Mouse (Mus musculus) liver, adult 2 months (tissue): ENCODE measurements at regions not wholly inside any gene's neighbourhood (a gene's known extent, or its start where the extent isn't known, plus 50 kb on each side); places are given as distances from the start of the nearest gene placed in this dataset.

ENCODE experiments used
- DNase-seq: peaks from one replicate; pipeline ENCODE4 v3.0.0-alpha.2; 2011; ENCODE audit warnings: low read depth, low spot score; ENCODE audit errors: extremely low read depth
- H3K27ac ChIP-seq: fragments of 200-500 bp; replicated peaks from 2 replicates; pipeline ENCODE4 v1.5.1; 2012; ENCODE audit warnings: low read depth, mild to moderate bottlenecking, control low read depth, inconsistent platforms, low read length; ENCODE audit not compliant: insufficient read depth
- H3K27me3 ChIP-seq: fragments of 200-500 bp; 2 replicates; pipeline ENCODE4 v1.6.1; 2012; ENCODE audit warnings: mild to moderate bottlenecking, moderate library complexity, low read length, inconsistent platforms; ENCODE audit not compliant: control insufficient read depth, insufficient read depth
- H3K36me3 ChIP-seq: fragments of 200-500 bp; 2 replicates; pipeline ENCODE4 v1.6.1; 2012; ENCODE audit warnings: low read length, inconsistent platforms; ENCODE audit not compliant: control insufficient read depth, insufficient read depth
- H3K4me1 ChIP-seq: fragments of 200-500 bp; 2 replicates; pipeline ENCODE4 v1.6.1; 2011; ENCODE audit warnings: low read length; ENCODE audit not compliant: control insufficient read depth, insufficient read depth
- H3K4me3 ChIP-seq: fragments of 200-500 bp; 2 replicates; pipeline ENCODE4 v1.5.1; 2011; ENCODE audit warnings: low read depth, mild to moderate bottlenecking, control low read depth, low read length, moderate library complexity; ENCODE audit not compliant: insufficient read depth
- H3K79me2 ChIP-seq: fragments of 200-500 bp; 2 replicates; pipeline ENCODE4 v1.6.1; 2012; ENCODE audit warnings: inconsistent platforms, mild to moderate bottlenecking, low read length, moderate library complexity; ENCODE audit not compliant: control insufficient read depth, insufficient read depth
- H3K9ac ChIP-seq: fragments of 200-500 bp; 2 replicates; pipeline ENCODE4 v1.6.1; 2012; ENCODE audit warnings: low read depth, mild to moderate bottlenecking, control low read depth, inconsistent platforms, low read length
- CTCF ChIP-seq: fragments of 200-500 bp; IDR thresholded peaks from 2 replicates; pipeline ENCODE4 v1.5.1; 2011; ENCODE audit warnings: low read depth, low read length, control low read depth
- POLR2A ChIP-seq: fragments of 200-500 bp; IDR thresholded peaks from 2 replicates; pipeline ENCODE4 v1.6.1; 2011; ENCODE audit warnings: low read length, control low read depth; ENCODE audit not compliant: insufficient read depth; ENCODE audit errors: extremely low read depth
- WGBS: fragments of 180-500 bp; shearing (Covaris S2); methylation state at CpG from one replicate; pipeline ENCODE4 v1.1.7; 2018; 5-methylcytosine and 5-hydroxymethylcytosine counted together

DNA sequence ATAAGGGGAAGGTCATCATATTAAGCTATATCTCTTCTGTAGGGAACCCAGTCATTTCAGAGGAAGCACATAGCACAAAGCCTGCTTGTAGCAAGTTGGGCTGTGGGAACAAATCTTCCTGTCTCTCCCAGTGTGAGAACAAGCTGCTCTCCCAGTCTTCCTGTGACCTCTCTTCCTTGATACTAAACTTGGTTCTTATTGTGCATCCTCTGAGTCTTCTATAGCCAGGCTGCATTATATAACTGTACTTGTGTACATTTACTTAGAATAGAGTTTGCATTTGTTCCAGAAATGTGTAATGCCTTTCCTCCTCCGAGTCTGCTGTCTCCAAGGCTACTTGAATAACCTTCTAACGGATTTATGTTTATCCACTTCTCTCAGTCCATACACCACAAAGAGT, 1021.7 kb downstream of the Brinp1 start:
- H3K27ac ChIP-seq, result no peak overlapping the region
- H3K36me3 ChIP-seq, result no peaks in the 10 kb centered on the region
- no peaks in the 10 kb centered on the region for H3K79me2 ChIP-seq
- DNase-seq, result no peak
- no peak overlapping the region for H3K9ac ChIP-seq
- WGBS, result 63% methylated on average over 2 of the region's 2 CpGs
- H3K27me3 ChIP-seq, result no peaks in the 10 kb centered on the region
- TF ChIP-seq CTCF, result no peak
- no peak for TF ChIP-seq POLR2A
- no peaks in the 10 kb centered on the region for H3K4me1 ChIP-seq
- H3K4me3 ChIP-seq, result no peak overlapping the region

DNA sequence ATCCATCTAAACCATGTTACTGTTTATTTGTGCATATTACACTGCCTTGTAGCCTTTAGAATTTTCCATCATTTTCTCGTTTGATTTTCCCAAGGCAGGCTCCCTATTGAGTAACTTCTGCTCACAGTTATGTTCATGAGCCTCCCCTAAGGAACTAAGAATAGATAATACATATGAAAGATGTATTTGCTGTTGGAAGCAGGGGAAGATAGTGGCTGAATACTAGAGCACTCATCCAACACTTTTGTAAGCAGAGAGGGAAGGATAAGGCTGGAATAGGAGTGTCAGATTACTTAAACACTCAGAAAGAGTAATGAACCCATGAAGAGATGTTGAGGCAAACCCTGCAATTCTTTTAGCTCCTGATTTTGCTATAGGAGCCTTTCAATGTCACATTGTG, 1055.1 kb downstream of the Brinp1 start:
- H3K27ac ChIP-seq, result no peak overlapping the region
- H3K79me2 ChIP-seq, result no peaks in the 10 kb centered on the region
- H3K36me3 ChIP-seq, result no peaks in the 10 kb centered on the region
- no peaks in the 10 kb centered on the region for H3K27me3 ChIP-seq
- WGBS, result 56% methylated on average over 1 of the region's 1 CpGs
- TF ChIP-seq POLR2A (no peak), CTCF (no peak)
- no peak for DNase-seq
- H3K9ac ChIP-seq, result no peak overlapping the region
- H3K4me1 ChIP-seq, result no peaks in the 10 kb centered on the region
- H3K4me3 ChIP-seq, result no peak overlapping the region

DNA sequence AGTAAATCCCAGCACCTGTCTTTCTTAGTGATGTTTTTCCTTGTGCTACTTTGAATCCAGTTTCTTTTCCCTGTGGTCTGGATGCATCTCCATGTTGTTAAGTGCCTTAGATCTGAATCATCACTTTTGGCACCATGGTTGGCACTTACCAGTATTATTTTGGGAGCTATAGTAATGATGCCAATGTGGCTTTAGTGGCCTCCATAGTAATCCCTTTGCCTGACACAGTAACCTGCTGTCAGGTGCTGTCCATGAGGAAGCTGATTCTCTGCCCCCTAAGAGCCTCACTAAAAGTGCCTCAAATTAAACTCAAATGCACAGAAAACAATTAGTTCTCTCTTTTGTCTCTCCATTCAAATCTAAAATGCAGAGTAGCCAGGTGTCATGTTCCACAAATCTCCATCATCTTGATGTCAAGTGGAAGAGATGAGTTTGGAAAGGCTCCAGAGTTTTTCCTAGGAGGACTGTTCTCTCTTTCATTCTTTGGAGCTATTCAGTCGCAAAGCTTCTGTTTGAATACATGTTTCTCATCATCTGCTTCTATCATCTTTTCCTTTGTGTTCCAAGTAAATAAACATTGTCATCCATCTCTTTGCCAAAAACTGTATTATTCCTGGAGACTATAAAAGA, 1062.1 kb downstream of the Brinp1 start:
- Histone ChIP-seq H3K9ac (no peak overlapping the region), H3K27me3 (no peaks in the 10 kb centered on the region), H3K79me2 (no peaks in the 10 kb centered on the region), H3K27ac (no peak overlapping the region), H3K4me3 (no peak overlapping the region), H3K36me3 (no peaks in the 10 kb centered on the region), H3K4me1 (no peaks in the 10 kb centered on the region)
- WGBS, result 70% methylated on average over 1 of the region's 1 CpGs
- no peak for DNase-seq
- TF ChIP-seq CTCF, result no peak
- no peak for TF ChIP-seq POLR2A

DNA sequence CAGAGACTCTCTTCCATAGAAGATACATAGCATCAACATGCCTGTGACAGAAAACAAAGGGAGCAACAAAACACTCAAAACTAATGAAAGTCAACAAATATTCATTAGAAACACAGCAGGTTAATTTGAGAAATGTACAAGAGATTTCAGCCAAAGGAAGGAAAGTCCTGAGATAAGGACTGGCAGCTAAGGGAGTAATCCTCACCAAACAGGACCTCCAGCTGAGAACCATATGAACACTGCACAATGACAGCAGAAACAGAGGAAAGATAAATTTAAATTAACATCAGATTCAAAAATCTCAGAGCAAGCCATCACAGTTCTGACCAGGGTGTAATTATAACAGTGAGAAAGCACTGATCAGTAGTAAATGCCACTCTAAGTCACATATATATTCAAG, 1060.6 kb downstream of the Tlr4 start:
- no peak for DNase-seq
- Histone ChIP-seq H3K36me3 (no peaks in the 10 kb centered on the region), H3K4me1 (no peaks in the 10 kb centered on the region), H3K79me2 (no peaks in the 10 kb centered on the region), H3K27me3 (no peaks in the 10 kb centered on the region), H3K4me3 (no peak overlapping the region), H3K27ac (no peak overlapping the region), H3K9ac (no peak overlapping the region)
- no peak for TF ChIP-seq CTCF
- TF ChIP-seq POLR2A, result no peak

DNA sequence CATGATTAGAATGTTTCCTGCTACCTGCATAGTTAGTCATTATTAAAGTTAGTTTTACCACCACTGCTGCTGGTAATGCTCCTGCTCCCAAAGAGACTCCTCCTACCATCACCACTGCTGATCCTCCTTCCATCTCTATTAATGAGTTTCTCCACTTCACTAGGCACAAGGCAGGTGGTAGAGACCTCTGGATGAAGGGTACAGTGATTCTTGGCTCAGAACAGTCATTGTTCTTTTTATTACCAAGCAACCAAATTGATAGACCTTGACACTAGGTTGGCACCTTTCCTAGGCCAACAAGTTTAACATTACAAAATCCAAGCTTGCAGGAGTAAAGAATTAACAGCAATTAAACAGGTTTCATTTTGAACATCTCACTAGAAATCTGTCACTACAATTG, 1057.8 kb downstream of the Tlr4 start:
- Histone ChIP-seq H3K79me2 (no peaks in the 10 kb centered on the region), H3K4me3 (no peak overlapping the region), H3K9ac (no peak overlapping the region), H3K27me3 (no peaks in the 10 kb centered on the region), H3K36me3 (no peaks in the 10 kb centered on the region), H3K27ac (no peak overlapping the region), H3K4me1 (no peaks in the 10 kb centered on the region)
- DNase-seq, result peak; percentile 19
- TF ChIP-seq CTCF (no peak), POLR2A (no peak)

DNA sequence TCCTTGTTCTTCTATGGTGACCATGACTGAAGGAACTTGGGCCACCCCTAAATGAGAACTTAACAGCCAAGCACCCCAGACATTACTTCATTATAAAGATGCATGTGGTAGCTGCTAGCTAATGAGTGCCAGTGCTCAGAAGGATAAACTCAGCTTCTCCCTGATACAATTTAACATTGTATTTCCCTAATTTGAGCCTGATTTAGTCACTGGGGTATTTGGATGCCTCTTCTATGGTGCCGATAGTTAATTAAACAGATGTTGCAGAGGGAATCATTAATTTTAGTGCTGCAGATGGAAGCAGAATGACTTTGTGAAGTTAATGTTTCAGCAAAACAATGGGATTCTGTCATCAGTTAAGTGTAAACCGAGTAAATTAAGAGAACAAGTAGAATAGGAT, 1034.8 kb downstream of the Tlr4 start:
- no peak overlapping the region for H3K27ac ChIP-seq
- no peak overlapping the region for H3K4me3 ChIP-seq
- no peak overlapping the region for H3K9ac ChIP-seq
- no peaks in the 10 kb centered on the region for H3K79me2 ChIP-seq
- H3K36me3 ChIP-seq, result no peaks in the 10 kb centered on the region
- H3K4me1 ChIP-seq, result no peaks in the 10 kb centered on the region
- DNase-seq, result no peak
- TF ChIP-seq CTCF, result no peak
- no peak for TF ChIP-seq POLR2A
- no peaks in the 10 kb centered on the region for H3K27me3 ChIP-seq
- 81% methylated on average over 2 of the region's 2 CpGs for WGBS
